Mouse (Mus musculus) macrophage (primary cell): ENCODE measurements around the gene Spin1. TPM values are rescaled to one million over a fixed set of nuclear protein-coding genes. Genes with fewer than 3 reads are reported as not detected.

Source experiments
- H3K27ac ChIP-seq: fragments of 350-480 bp; formaldehyde crosslinking; 2 replicates; pipeline ENCODE4 v1.9.0; 2021
- H3K36me3 ChIP-seq: fragments of 350-480 bp; formaldehyde crosslinking; 2 replicates; pipeline ENCODE4 v1.9.0; 2021; ENCODE audit errors: inconsistent target
- H3K4me3 ChIP-seq: fragments of 350-480 bp; formaldehyde crosslinking; 2 replicates; pipeline ENCODE4 v1.9.0; 2021; ENCODE audit errors: inconsistent target
- H3K79me2 ChIP-seq: fragments of 350-480 bp; formaldehyde crosslinking; 2 replicates; pipeline ENCODE4 v1.9.0; 2021; ENCODE audit errors: inconsistent target
- WGBS: methylation state at CpG from one replicate; pipeline ENCODE4 v1.1.7; 2026; ENCODE audit warnings: inconsistent platforms; ENCODE audit not compliant: missing documents; 5-methylcytosine and 5-hydroxymethylcytosine counted together
- polyA plus RNA-seq: library from polyadenylated mRNA; stranded (reverse); fragments of 250-400 nt; gene quantifications from 3 replicates; pipeline ENCODE4 v1.2.4, GENCODE M21; 2018; ENCODE audit warnings: inconsistent platforms

The Spin1 gene
- polyA plus RNA-seq, 1 experiment from 2014 or later: 14.8 TPM

- no peak overlapping the region for H3K4me3 ChIP-seq
- H3K36me3 ChIP-seq: no peaks in the 10 kb centered on the region
- no peak overlapping the region for H3K27ac ChIP-seq
- 89% methylated on average over 8 of the region's 10 CpGs for WGBS
- H3K79me2 ChIP-seq: no peaks in the 10 kb centered on the region
These were observed 78.3 kb downstream of the Spin1 start for GRCm38 (mm10) chr13:51178932-51179331.

GRCm38 (mm10) chr13:51179362-51179761, 78.7 kb downstream of the Spin1 start:
- no peak overlapping the region for H3K27ac ChIP-seq
- no peaks in the 10 kb centered on the region for H3K79me2 ChIP-seq
- 43% methylated on average over 3 of the region's 3 CpGs for WGBS
- H3K4me3 ChIP-seq: no peak overlapping the region
- H3K36me3 ChIP-seq: no peaks in the 10 kb centered on the region

GRCm38 (mm10) chr13:51182236-51182635, 81.6 kb downstream of the Spin1 start:
- no peaks in the 10 kb centered on the region for H3K79me2 ChIP-seq
- WGBS: 93% methylated on average over 6 of the region's 7 CpGs
- no peak overlapping the region for H3K4me3 ChIP-seq
- no peaks in the 10 kb centered on the region for H3K36me3 ChIP-seq
- H3K27ac ChIP-seq: no peak overlapping the region

- Histone ChIP-seq H3K36me3 (no peaks in the 10 kb centered on the region), H3K79me2 (no peaks in the 10 kb centered on the region), H3K27ac (no peak overlapping the region), H3K4me3 (no peak overlapping the region)
- 93% methylated on average over 3 of the region's 3 CpGs for WGBS
These were observed 84.2 kb downstream of the Spin1 start for GRCm38 (mm10) chr13:51184896-51185295.

GRCm38 (mm10) chr13:51190336-51190735, 89.7 kb downstream of the Spin1 start:
- Histone ChIP-seq H3K79me2 (no peaks in the 10 kb centered on the region), H3K36me3 (no peaks in the 10 kb centered on the region), H3K27ac (no peak overlapping the region), H3K4me3 (no peak overlapping the region)
- whole genome bisulfite sequencing: 93% methylated on average over 1 of the region's 3 CpGs

GRCm38 (mm10) chr13:51191416-51192140, 90.9 kb downstream of the Spin1 start:
- Histone ChIP-seq H3K36me3 (no peaks in the 10 kb centered on the region), H3K4me3 (no peak overlapping the region), H3K27ac (no peak overlapping the region), H3K79me2 (no peaks in the 10 kb centered on the region)
- WGBS: 76% methylated on average over 6 of the region's 6 CpGs

GRCm38 (mm10) chr13:51193893-51194292, 93.2 kb downstream of the Spin1 start:
- 18% methylated on average over 15 of the region's 15 CpGs for WGBS
- Histone ChIP-seq H3K79me2 (no peaks in the 10 kb centered on the region), H3K36me3 (no peaks in the 10 kb centered on the region), H3K4me3 (no peak overlapping the region), H3K27ac (no peak overlapping the region)

GRCm38 (mm10) chr13:51197699-51198098, 97.0 kb downstream of the Spin1 start:
- Histone ChIP-seq H3K27ac (no peak overlapping the region), H3K36me3 (no peaks in the 10 kb centered on the region), H3K4me3 (no peak overlapping the region), H3K79me2 (no peaks in the 10 kb centered on the region)
- WGBS: 97% methylated on average over 3 of the region's 3 CpGs

- WGBS: 82% methylated on average over 5 of the region's 5 CpGs
- Histone ChIP-seq H3K36me3 (no peaks in the 10 kb centered on the region), H3K4me3 (no peak overlapping the region), H3K79me2 (no peaks in the 10 kb centered on the region), H3K27ac (no peak overlapping the region)
These were observed 97.5 kb downstream of the Spin1 start for GRCm38 (mm10) chr13:51198186-51198585.

Other genes starting within 250 kb of the Spin1 start
- not detected in 3 replicates for gene Nxnl2, start 70.1 kb downstream of the Spin1 start, polyA plus RNA-seq